Mouse (Mus musculus) liver, embryonic 13.5 days (tissue): ENCODE results near the gene Klrb1a. TPM values are rescaled to one million over a fixed set of nuclear protein-coding genes. Genes with fewer than 3 reads are reported as not detected.

Source experiments
- ATAC-seq: fragments of 200-750 bp; cut with Nextera tagmentation; 2 replicates; pipeline ENCODE4 v1.8.0; 2017; ENCODE audit warnings: low read depth, mild to moderate bottlenecking, moderate number of reproducible peaks, moderate library complexity
- DNase-seq: peaks from one replicate; pipeline ENCODE4 v3.0.0; 2022
- H3K27ac ChIP-seq: fragments of 300-500 bp; sonication (generic); 2 replicates; pipeline ENCODE4 v1.5.1; 2015; ENCODE audit warnings: moderate library complexity, mild to moderate bottlenecking, inconsistent platforms
- H3K27me3 ChIP-seq: fragments of 300-500 bp; sonication (generic); 2 replicates; pipeline ENCODE4 v1.6.1; 2015; ENCODE audit warnings: mild to moderate bottlenecking, inconsistent platforms
- H3K36me3 ChIP-seq: fragments of 300-500 bp; sonication (generic); 2 replicates; pipeline ENCODE4 v1.6.1; 2015; ENCODE audit warnings: mild to moderate bottlenecking, inconsistent platforms
- H3K4me1 ChIP-seq: fragments of 300-500 bp; sonication (generic); replicated peaks from 2 replicates; pipeline ENCODE4 v1.6.1; 2015; ENCODE audit warnings: inconsistent platforms
- H3K4me2 ChIP-seq: fragments of 300-500 bp; sonication (generic); 2 replicates; pipeline ENCODE4 v1.6.1; 2015; ENCODE audit warnings: inconsistent platforms, mild to moderate bottlenecking, moderate library complexity
- H3K4me3 ChIP-seq: fragments of 300-500 bp; sonication (generic); replicated peaks from 2 replicates; pipeline ENCODE4 v1.5.1; 2015; ENCODE audit warnings: mild to moderate bottlenecking, inconsistent platforms
- H3K9ac ChIP-seq: fragments of 300-500 bp; sonication (generic); 2 replicates; pipeline ENCODE4 v1.6.1; 2015; ENCODE audit warnings: mild to moderate bottlenecking, inconsistent platforms
- H3K9me3 ChIP-seq: fragments of 300-500 bp; sonication (generic); replicated peaks from 2 replicates; pipeline ENCODE4 v1.6.1; 2016; ENCODE audit warnings: inconsistent platforms
- WGBS: fragments of 180-500 bp; shearing (Covaris S2); methylation state at CpG from one replicate; pipeline ENCODE4 v1.1.7; 2015; ENCODE audit not compliant: insufficient replicate concordance; 5-methylcytosine and 5-hydroxymethylcytosine counted together
- polyA plus RNA-seq: library from polyadenylated mRNA; unstranded; fragments of >200 nt; fragmentation: Nextera tagmentation; extraction: Ambion mirVana; gene quantifications from 2 replicates; pipeline ENCODE4 v1.2.1, GENCODE M21; 2015

Gene Klrb1a
- polyA plus RNA-seq, 1 experiment from 2014 or later = 0.23 TPM

- H3K9ac ChIP-seq = no peak overlapping the region
- 54% methylated on average over 2 of the region's 2 CpGs for WGBS
- H3K4me3 ChIP-seq = no peak overlapping the region
- H3K9me3 ChIP-seq = no peaks in the 10 kb centered on the region
- no peaks in the 10 kb centered on the region for H3K36me3 ChIP-seq
- DNase-seq (no peak), ATAC-seq (no peak)
- H3K27ac ChIP-seq = no peak overlapping the region
- H3K4me2 ChIP-seq = no peak overlapping the region
- no peaks in the 10 kb centered on the region for H3K4me1 ChIP-seq
- no peaks in the 10 kb centered on the region for H3K27me3 ChIP-seq
Observed at GRCm38 (mm10) chr6:128598256-128599047, 24.9 kb downstream of the Klrb1a start.

GRCm38 (mm10) chr6:128597121-128597522, 26.2 kb downstream of the Klrb1a start:
- no peak overlapping the region for H3K9ac ChIP-seq
- no peaks in the 10 kb centered on the region for H3K36me3 ChIP-seq
- peak; percentile 76 for ATAC-seq
- H3K4me3 ChIP-seq = no peak overlapping the region
- H3K4me2 ChIP-seq = 0 out of 2 replicates have a peak overlapping the region, but pooled peaks have one; percentile 2
- H3K9me3 ChIP-seq = no peaks in the 10 kb centered on the region
- H3K27ac ChIP-seq = no peak overlapping the region; the same call in 1 of the 2 replicates
- no peaks in the 10 kb centered on the region for H3K4me1 ChIP-seq
- H3K27me3 ChIP-seq = no peaks in the 10 kb centered on the region
- no peak for DNase-seq
- 56% methylated on average over 9 of the region's 9 CpGs for WGBS

GRCm38 (mm10) chr6:128594651-128595050, 28.7 kb downstream of the Klrb1a start:
- H3K36me3 ChIP-seq = no peaks in the 10 kb centered on the region
- no peak overlapping the region for H3K4me3 ChIP-seq
- no peaks in the 10 kb centered on the region for H3K4me1 ChIP-seq
- no peak overlapping the region for H3K27ac ChIP-seq
- H3K4me2 ChIP-seq = no peak overlapping the region
- 68% methylated on average over 9 of the region's 9 CpGs for WGBS
- ATAC-seq (no peak), DNase-seq (no peak)
- no peak overlapping the region for H3K9ac ChIP-seq
- no peaks in the 10 kb centered on the region for H3K27me3 ChIP-seq
- H3K9me3 ChIP-seq = no peaks in the 10 kb centered on the region

- Histone ChIP-seq H3K27ac (no peak overlapping the region), H3K36me3 (no peaks in the 10 kb centered on the region), H3K9ac (no peak overlapping the region), H3K9me3 (no peaks in the 10 kb centered on the region), H3K4me3 (no peak overlapping the region), H3K4me2 (no peak overlapping the region), H3K27me3 (no peaks in the 10 kb centered on the region), H3K4me1 (peaks cover 3% of the 10 kb centered on the region; the same call in 1 of the 2 replicates)
- no peak for DNase-seq
- 49% methylated on average over 4 of the region's 4 CpGs for WGBS
- no peak for ATAC-seq
Observed at GRCm38 (mm10) chr6:128589426-128589825, 33.9 kb downstream of the Klrb1a start.

- Histone ChIP-seq H3K9ac (no peak overlapping the region), H3K9me3 (no peaks in the 10 kb centered on the region), H3K4me1 (peaks cover 3% of the 10 kb centered on the region; the same call in 1 of the 2 replicates), H3K27ac (no peak overlapping the region), H3K4me3 (no peak overlapping the region), H3K36me3 (no peaks in the 10 kb centered on the region), H3K27me3 (no peaks in the 10 kb centered on the region), H3K4me2 (no peak overlapping the region)
- peak; percentile 89 for ATAC-seq
- no peak for DNase-seq
- WGBS = 29% methylated on average over 6 of the region's 6 CpGs
Observed at GRCm38 (mm10) chr6:128587619-128588018, 35.7 kb downstream of the Klrb1a start.

- H3K9me3 ChIP-seq = no peaks in the 10 kb centered on the region
Observed at GRCm38 (mm10) chr6:128585642-128586245, 37.6 kb downstream of the Klrb1a start.

GRCm38 (mm10) chr6:128584070-128584660, 39.2 kb downstream of the Klrb1a start:
- Histone ChIP-seq H3K9ac (no peak overlapping the region), H3K4me3 (no peak overlapping the region), H3K4me2 (no peak overlapping the region), H3K4me1 (peaks cover 3% of the 10 kb centered on the region; the same call in 1 of the 2 replicates), H3K27me3 (no peaks in the 10 kb centered on the region), H3K9me3 (no peaks in the 10 kb centered on the region), H3K27ac (no peak overlapping the region), H3K36me3 (no peaks in the 10 kb centered on the region)
- WGBS = 20% methylated on average over 10 of the region's 10 CpGs
- ATAC-seq = no peak
- no peak for DNase-seq

More at GRCm38 (mm10) chr6:128585642-128586245, 37.6 kb downstream of the Klrb1a start:
- 57% methylated on average over 11 of the region's 11 CpGs for WGBS
- no peak overlapping the region for H3K4me3 ChIP-seq
- H3K4me1 ChIP-seq = peaks cover 3% of the 10 kb centered on the region; the same call in 1 of the 2 replicates
- H3K27ac ChIP-seq = no peak overlapping the region
- H3K36me3 ChIP-seq = no peaks in the 10 kb centered on the region
- ATAC-seq (no peak), DNase-seq (no peak)
- H3K4me2 ChIP-seq = no peak overlapping the region
- H3K27me3 ChIP-seq = no peaks in the 10 kb centered on the region
- no peak overlapping the region for H3K9ac ChIP-seq

GRCm38 (mm10) chr6:128581508-128581907, 41.8 kb downstream of the Klrb1a start, which contains the start of gene A2ml1:
A2ml1 (minus strand) TSS chr6:128581608.
- no peaks in the 10 kb centered on the region for H3K9me3 ChIP-seq
- H3K4me3 ChIP-seq = no peak within 1 kb of the TSS
- WGBS = 61% methylated on average over 11 of the region's 11 CpGs
- no peaks in the 10 kb centered on the region for H3K36me3 ChIP-seq
- no peaks in the 10 kb centered on the region for H3K4me1 ChIP-seq
- H3K9ac ChIP-seq = no peak within 1 kb of the TSS
- H3K4me2 ChIP-seq = no peak within 1 kb of the TSS
- ATAC-seq (no peak), DNase-seq (no peak)
- H3K27ac ChIP-seq = no peak within 1 kb of the TSS
- no peaks in the 10 kb centered on the region for H3K27me3 ChIP-seq

GRCm38 (mm10) chr6:128577301-128577700, 46.0 kb downstream of the Klrb1a start:
- no peak overlapping the region for H3K27ac ChIP-seq
- no peaks in the 10 kb centered on the region for H3K27me3 ChIP-seq
- no peaks in the 10 kb centered on the region for H3K36me3 ChIP-seq
- DNase-seq (no peak), ATAC-seq (no peak)
- H3K9me3 ChIP-seq = no peaks in the 10 kb centered on the region
- H3K4me3 ChIP-seq = no peak overlapping the region
- no peak overlapping the region for H3K4me2 ChIP-seq
- WGBS = 64% methylated on average over 9 of the region's 9 CpGs
- no peaks in the 10 kb centered on the region for H3K4me1 ChIP-seq
- no peak overlapping the region for H3K9ac ChIP-seq

- Histone ChIP-seq H3K36me3 (no peaks in the 10 kb centered on the region), H3K27me3 (no peaks in the 10 kb centered on the region), H3K4me2 (no peak overlapping the region), H3K4me3 (no peak overlapping the region), H3K9me3 (0 out of 2 replicates have a peak, but pooled peaks cover 13% of the 10 kb centered on the region), H3K4me1 (no peaks in the 10 kb centered on the region), H3K27ac (no peak overlapping the region), H3K9ac (no peak overlapping the region)
- WGBS = 73% methylated on average over 11 of the region's 11 CpGs
- no peak for DNase-seq
- ATAC-seq = no peak
Observed at GRCm38 (mm10) chr6:128566589-128566988, 56.7 kb downstream of the Klrb1a start.
